Comparison of ENCODE assay signal across 12 mouse cellular contexts in the genomic region with DNA sequence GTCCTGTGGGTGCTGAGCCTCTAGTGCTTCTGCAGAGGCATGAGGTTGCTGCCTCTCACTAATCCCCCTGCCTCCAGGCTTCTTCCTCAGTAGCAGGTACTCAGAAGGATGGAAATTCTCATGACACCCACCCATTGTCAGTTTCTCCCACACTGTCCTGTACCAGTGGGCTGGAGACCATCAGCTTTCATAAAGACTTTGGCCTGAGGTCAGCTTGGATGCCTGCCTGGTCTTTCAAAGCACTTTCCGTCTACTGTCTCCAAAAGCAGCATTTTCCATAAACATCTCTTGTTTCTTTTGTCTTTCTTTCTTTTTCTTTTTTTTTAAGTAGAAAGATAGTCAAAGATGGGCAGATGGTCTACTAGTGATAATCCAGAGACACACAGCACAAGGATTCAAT.
"Had no signal": no experiment of that assay in that cellular context is flagged by ENCODE, and none has a peak within 500 bp of the region (broad histone marks: within the 10 kb centered on the region; RNA-seq: fewer than 3 reads in every experiment).

No protein-coding gene starts in this region.

- H3K9me3 ChIP-seq: limb, embryonic 15.5 days; liver, embryonic 12.5 days; megakaryocyte, embryonic 14.5 days; midbrain, embryonic 15.5 days; neural tube, embryonic 12.5 days had no signal

- DNase-seq: kidney, adult 11 months; kidney, postnatal 14 days; layer of hippocampus, adult 9-11 months; thymus, adult 18-20 months; thymus, postnatal 14 days had no signal

- H3K4me3 ChIP-seq: limb, embryonic 15.5 days; liver, embryonic 12.5 days; megakaryocyte, embryonic 14.5 days; midbrain, embryonic 15.5 days; neural tube, embryonic 12.5 days had no signal

- H3K9ac ChIP-seq: limb, embryonic 15.5 days; liver, embryonic 12.5 days; midbrain, embryonic 15.5 days; neural tube, embryonic 12.5 days had no signal

- H3K27me3 ChIP-seq: limb, embryonic 15.5 days; liver, embryonic 12.5 days; megakaryocyte, embryonic 14.5 days; midbrain, embryonic 15.5 days; neural tube, embryonic 12.5 days had no signal

- H3K36me3 ChIP-seq: limb, embryonic 15.5 days; liver, embryonic 12.5 days; midbrain, embryonic 15.5 days; neural tube, embryonic 12.5 days had no signal

- H3K4me1 ChIP-seq: limb, embryonic 15.5 days; liver, embryonic 12.5 days; megakaryocyte, embryonic 14.5 days; midbrain, embryonic 15.5 days; neural tube, embryonic 12.5 days had no signal

- H3K4me2 ChIP-seq: limb, embryonic 15.5 days; liver, embryonic 12.5 days; midbrain, embryonic 11.5 days; midbrain, embryonic 15.5 days; neural tube, embryonic 12.5 days had no signal

- H3K27ac ChIP-seq: limb, embryonic 15.5 days; liver, embryonic 12.5 days; macrophage; midbrain, embryonic 15.5 days; neural tube, embryonic 12.5 days had no signal

- ATAC-seq: liver, embryonic 12.5 days; midbrain, embryonic 15.5 days had no signal
